Mouse (Mus musculus): Measurements from ENCODE around the gene Cemip.

GRCm38 (mm10) chr7:83900519-83900918, 185.8 kb downstream of the Cemip start:
- TF ChIP-seq POLR2A (IDR thresholded peaks at IDR 0.05; ENCODE audit: insufficient read length, low read depth), result no peak
- no peak for TF ChIP-seq TCF3 (IDR thresholded peaks at IDR 0.05; ENCODE audit: insufficient read length, low read depth)
- TF ChIP-seq MAX (IDR thresholded peaks at IDR 0.05; ENCODE audit: low read depth), result no peak
- TF ChIP-seq POLR2AphosphoS2 (IDR thresholded peaks at IDR 0.05; ENCODE audit: insufficient read length, low read depth), result no peak
- TF ChIP-seq TCF12 (IDR thresholded peaks at IDR 0.05; ENCODE audit: insufficient read depth, poor library complexity, severe bottlenecking), result no peak
